Mouse (Mus musculus): ENCODE measurements around the gene Mnat1. TPM values are rescaled to one million over a fixed set of nuclear protein-coding genes. Genes with fewer than 3 reads are reported as not detected.

Mnat1 gene
- total RNA-seq, 2 experiments from 2014 or later: 18.1 to 20.5 TPM

GRCm38 (mm10) chr12:73308711-73309110, 185.2 kb downstream of the Mnat1 start:
- no peak for DNase-seq

GRCm38 (mm10) chr12:73317706-73318686, 194.5 kb downstream of the Mnat1 start:
- DNase-seq: no peak

Other genes with a start within 250 kb of the Mnat1 start
- gene Six6, start 183.8 kb upstream of the Mnat1 start, total RNA-seq (2021): not detected
- 1 to 10 TPM in 1 of 2 experiments, under 1 TPM in 1; 0.62 to 1.0 TPM for gene 4930447C04Rik, start 182.9 kb upstream of the Mnat1 start, total RNA-seq (2021)
- 1 to 10 TPM; 1.6 to 2.0 TPM for gene Six1, start 69.8 kb upstream of the Mnat1 start, total RNA-seq (2021)
- gene Six4, start 10.3 kb upstream of the Mnat1 start, total RNA-seq (2021): 1 to 10 TPM; 4.1 to 4.6 TPM
- 10 to 100 TPM; 52.1 to 56.9 TPM for gene Trmt5, start 163.0 kb downstream of the Mnat1 start, total RNA-seq (2021)
- gene Slc38a6, start 163.1 kb downstream of the Mnat1 start, total RNA-seq (2021): 1 to 10 TPM; 3.6 to 4.0 TPM